Mouse (Mus musculus) right cerebral cortex, postnatal 4 days (tissue): ENCODE measurements around the gene Cobll1.

Experiments used
- DNase-seq: peaks from one replicate; pipeline ENCODE4 v3.0.0-alpha.2; 2022

The Cobll1 gene

GRCm38 (mm10) chr2:65145421-65146117 is 93.6 kb downstream of the Cobll1 start:
- no peak for DNase-seq

GRCm38 (mm10) chr2:65141093-65141661 is 98.0 kb downstream of the Cobll1 start:
- no peak for DNase-seq

GRCm38 (mm10) chr2:65140330-65140922 is 98.8 kb downstream of the Cobll1 start:
- no peak for DNase-seq

- DNase-seq: no peak
Observed at GRCm38 (mm10) chr2:65139606-65140329, 99.4 kb downstream of the Cobll1 start.

- DNase-seq: no peak
Observed at GRCm38 (mm10) chr2:65138992-65139391, 100.2 kb downstream of the Cobll1 start.

DNA sequence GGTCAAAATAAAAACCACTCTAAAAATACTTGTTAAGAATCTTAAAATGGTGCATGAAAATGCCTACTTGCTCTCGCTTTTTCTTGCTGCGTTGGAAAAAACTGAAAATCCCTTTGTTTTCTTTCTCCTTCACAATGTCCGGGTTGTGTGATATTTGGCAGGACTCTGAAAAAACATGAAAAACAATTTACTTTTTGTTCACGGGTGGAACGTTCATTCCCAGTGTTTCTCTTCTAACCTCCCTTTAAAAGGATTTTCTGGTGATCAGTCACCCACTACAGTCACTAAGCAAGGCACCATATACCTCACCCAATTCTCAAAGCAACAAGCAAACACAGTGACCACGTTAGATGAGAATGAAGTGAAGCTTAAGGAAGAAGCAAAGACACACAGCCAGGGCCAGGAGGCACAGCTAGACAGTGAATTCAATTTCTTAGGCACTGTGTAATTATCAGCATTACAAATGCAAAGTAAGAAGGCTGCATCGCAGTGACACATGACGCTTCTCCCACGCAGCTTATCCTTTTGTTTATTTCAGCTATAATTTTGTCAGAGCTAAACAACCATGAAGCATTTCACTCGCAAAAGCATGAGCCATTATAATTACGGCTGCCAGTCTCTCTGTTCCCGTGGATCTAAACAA is 112.9 kb downstream of the Cobll1 start:
- peak; percentile 13 for DNase-seq

DNA sequence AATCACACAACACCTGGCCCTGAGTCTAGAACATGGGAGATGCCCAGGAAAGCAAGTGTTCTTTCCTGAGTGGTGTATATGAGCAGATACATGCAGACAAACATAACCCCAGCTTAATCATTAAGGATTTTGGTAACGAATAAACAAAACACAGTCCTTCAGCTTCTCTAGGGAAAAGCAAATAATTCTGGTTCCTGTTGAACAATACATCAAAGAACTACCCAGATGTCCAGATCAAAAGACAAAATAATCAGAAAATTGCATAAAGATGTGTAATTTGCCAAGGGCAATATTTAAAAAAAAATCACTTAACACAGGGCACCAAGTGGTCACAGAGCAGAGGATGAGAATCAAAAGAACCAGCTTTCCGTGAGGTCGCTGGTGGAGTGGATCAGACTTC is 115.5 kb downstream of the Cobll1 start:
- no peak for DNase-seq

- peak; percentile 68 for DNase-seq
Observed at GRCm38 (mm10) chr2:65121435-65121834, 117.8 kb downstream of the Cobll1 start.

DNA sequence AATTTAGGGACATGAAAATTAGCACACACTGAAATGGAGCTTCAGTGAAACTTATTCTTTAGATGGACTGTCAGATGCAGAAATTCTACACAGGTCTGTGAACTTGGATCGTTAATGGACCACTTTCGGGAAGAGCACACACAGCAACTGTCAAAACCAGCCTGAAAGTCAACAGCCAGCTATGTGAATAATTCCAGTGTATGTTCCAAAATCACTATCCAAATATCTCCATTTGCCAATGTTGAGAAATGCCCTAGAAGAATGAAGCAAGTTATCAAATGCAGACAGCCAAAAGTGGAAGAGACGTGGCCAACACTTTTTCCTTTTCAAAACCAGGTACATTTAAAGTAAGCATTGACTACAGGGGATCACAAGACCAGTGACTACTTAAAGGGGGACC is 118.2 kb downstream of the Cobll1 start:
- DNase-seq: no peak

- no peak for DNase-seq
Observed at GRCm38 (mm10) chr2:65120112-65120511, 119.1 kb downstream of the Cobll1 start.

DNA sequence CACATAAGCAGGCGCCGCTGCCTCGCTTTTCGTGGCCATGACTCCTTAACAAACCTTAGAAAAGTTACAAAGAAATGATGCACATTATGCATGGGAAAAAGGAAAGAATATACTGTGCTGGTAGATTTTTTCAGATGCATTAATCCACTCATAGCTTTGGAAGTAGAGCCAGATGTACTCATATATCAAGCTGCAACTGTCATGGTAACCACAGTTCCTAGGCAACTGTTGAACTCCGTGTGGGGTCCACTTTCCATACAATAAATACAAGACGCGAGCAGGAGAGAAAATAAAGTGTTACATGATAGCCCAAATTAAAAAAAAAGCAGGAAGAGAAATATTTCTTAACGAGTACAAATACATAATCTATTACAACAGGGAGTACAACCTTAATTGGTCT is 119.5 kb downstream of the Cobll1 start:
- no peak for DNase-seq

DNA sequence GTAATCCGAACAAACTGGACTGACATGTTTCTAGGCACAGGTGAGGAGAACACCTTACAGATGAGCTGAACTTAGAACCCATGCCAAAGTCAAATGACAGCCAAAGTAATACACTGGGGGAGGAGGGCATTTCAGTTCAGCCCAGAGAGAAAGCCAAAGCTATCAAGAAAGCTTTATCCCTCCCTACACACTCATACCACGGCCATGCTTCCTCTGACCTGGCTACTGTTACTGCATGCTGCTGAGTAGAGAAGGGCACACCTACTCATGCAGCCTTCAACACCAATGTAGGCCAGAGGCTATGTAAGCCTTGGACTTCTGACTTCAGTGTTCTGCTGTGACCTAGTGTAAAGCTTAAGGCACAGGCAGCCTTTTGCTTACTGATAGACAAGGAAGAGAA is 120.1 kb downstream of the Cobll1 start:
- no peak for DNase-seq

DNA sequence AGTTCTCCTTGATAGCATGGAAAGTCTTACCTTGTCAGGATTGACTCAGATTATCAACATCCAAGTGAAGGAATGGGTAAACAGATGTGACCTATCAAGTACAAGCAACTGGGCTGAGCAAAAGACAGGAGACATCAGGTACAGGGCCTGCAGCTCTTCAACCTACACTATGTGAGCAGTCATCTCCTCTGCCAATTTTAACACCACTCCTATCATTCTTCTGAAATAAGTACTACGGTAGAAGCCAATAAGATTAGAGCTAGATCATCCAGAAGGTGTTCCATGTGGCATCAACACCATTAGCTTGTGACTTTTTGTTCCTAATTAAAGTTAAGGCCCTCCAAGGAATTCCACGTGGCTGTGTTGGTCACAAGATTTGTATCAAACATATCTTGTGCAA is 121.3 kb downstream of the Cobll1 start:
- DNase-seq: no peak

DNA sequence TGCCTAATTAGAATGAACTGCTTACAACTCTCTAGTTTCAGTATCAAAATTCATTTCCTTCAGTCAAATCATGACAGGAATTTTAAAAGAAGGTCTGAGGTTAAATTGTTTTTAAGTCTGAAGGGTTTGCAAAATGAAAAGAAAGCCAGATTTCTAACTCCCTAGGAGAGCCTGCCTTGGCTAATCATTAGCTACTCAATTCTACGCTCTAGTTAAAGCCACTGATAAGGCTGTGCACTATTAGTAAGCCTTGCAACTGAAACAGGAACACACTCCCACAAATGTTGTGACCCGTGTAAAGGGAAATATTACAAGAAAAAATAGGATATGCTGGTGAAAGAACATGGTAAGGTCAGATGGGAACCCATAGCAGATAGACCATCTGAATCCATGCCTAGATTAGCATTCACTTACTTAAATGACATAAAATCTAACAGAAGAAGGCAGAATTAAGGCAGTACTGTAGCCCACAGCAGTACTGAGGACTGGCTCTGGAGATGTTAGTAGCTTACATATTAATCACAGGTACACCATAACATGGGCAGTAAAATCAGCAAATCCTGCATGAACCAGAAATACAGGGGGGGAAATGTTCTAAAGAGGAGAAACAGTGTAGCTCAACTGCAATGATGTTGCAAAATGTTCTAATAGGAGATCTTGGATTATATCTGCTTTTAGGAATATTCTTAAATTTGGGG is 122.6 kb downstream of the Cobll1 start:
- no peak for DNase-seq

GRCm38 (mm10) chr2:65113191-65113590 is 126.0 kb downstream of the Cobll1 start:
- DNase-seq: no peak

DNA sequence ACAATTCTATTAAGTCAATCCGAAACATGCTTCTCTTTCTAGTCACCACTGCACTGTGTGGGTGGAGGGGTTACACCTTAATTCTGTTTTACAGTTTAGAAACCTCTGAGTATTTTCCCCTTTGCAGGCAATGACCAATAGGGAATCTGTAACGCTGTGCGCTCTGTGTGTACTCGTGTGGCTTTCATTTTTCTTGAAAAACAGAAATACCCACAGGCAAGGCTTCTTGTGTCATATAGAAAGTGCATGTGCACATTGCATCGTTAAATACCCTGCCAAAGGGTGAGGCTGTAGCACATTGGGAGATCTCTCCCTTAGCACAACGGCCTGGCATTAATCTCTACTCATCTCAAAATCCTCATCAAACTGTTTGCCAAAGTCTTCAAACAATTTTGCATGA is 134.6 kb downstream of the Cobll1 start:
- no peak for DNase-seq

GRCm38 (mm10) chr2:65103801-65104200 is 135.4 kb downstream of the Cobll1 start:
- DNase-seq: no peak

- DNase-seq: no peak
Observed at GRCm38 (mm10) chr2:65101388-65101787, 137.8 kb downstream of the Cobll1 start.

GRCm38 (mm10) chr2:65100001-65100400 is 139.2 kb downstream of the Cobll1 start:
- DNase-seq: no peak

GRCm38 (mm10) chr2:65095571-65095970 is 143.6 kb downstream of the Cobll1 start:
- DNase-seq: no peak

GRCm38 (mm10) chr2:65093990-65094389 is 145.2 kb downstream of the Cobll1 start:
- DNase-seq: no peak

- DNase-seq: no peak
Observed at GRCm38 (mm10) chr2:65090986-65091385, 148.2 kb downstream of the Cobll1 start.

DNA sequence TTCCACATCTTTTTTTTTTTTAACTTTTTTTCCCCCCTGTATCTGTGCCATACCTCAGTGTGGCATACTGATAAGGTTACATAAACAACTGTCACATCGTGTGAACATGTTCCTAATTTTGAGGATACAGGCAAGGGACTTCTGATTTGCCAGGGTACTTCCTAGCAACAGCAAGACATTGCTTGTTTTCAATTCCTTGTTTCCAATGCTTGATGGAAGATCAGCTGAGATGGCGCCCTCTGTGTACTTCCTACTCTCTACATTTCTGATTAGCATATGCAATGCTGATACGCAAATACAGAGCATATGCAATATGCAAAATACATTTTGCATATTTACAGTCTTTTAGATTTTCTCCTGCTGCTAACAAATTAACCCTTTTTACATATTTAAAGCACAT is 152.0 kb downstream of the Cobll1 start:
- DNase-seq: no peak
